Mouse (Mus musculus): Measurements from ENCODE around the gene Tspan17. TPM values are rescaled to one million over a fixed set of nuclear protein-coding genes. Genes with fewer than 3 reads are reported as not detected.
"Not testable (repeated sequence)": the region's sequence is repeated elsewhere in the genome, so short reads cannot be mapped to it uniquely, and the experiment has no call there.

Tspan17 gene
- polyA plus RNA-seq, 1 experiment from 2014 or later: 137 TPM

DNA sequence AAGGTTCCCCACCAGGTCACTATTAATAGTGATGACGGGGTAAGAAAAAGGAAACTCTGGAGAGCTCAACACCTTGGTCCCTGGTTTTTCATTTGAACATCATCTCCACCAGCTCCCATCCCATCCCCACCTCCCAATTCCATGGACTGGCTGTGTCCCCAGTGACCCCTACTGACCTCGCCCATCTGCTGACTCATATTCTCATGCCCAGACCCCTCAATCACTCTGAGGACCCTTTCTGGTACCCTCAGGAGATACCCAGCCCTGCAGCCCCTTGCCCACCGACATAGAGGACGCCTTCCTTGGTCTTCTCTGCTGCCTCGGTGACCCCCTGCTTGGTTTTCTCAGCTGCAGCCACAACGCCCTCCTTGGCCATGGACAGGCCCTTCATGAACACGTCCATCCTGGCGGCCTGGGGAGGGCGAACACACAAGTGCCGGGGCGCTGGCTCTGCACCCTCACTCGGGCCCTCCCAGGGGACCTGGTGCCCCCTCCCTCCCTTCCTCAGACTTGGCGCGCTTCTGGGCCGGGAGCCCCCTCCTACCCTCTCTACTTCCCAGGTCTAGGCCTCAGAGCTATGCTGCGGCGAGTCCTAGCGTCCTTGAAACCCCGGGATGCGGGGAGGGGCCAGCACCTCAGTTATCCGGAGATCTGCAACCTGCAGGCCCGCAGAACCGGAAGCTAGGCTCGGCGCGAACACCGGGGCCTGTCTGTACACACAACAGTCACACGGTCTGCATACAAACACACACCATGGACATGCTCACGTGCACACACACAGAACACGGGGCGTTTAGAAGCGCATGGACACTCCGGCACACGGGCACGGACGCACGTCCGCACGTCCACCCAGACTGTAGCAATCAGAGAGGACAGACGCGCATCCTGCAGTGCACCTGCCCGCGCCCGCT is 23.6 kb upstream of the Tspan17 start:
- Histone ChIP-seq H3K4me2 (peak overlapping the region; percentile 69), H3K27me3 (replicated peaks) (peaks cover 54% of the 10 kb centered on the region), H3K9me3 (replicated peaks) (no peaks in the 10 kb centered on the region), H3K9ac (replicated peaks) (peak overlapping the region; percentile 73), H3K36me3 (no peaks in the 10 kb centered on the region; the same call in 1 of the 2 replicates), H3K27ac (replicated peaks) (peak overlapping the region; percentile 79), H3K4me1 (peaks cover 28% of the 10 kb centered on the region), H3K4me3 (replicated peaks) (peak overlapping the region; percentile 60)
- peak; percentile 71 for ATAC-seq (ENCODE audit: low FRiP score)
- 7% methylated on average over 44 of the region's 44 CpGs for WGBS

DNA sequence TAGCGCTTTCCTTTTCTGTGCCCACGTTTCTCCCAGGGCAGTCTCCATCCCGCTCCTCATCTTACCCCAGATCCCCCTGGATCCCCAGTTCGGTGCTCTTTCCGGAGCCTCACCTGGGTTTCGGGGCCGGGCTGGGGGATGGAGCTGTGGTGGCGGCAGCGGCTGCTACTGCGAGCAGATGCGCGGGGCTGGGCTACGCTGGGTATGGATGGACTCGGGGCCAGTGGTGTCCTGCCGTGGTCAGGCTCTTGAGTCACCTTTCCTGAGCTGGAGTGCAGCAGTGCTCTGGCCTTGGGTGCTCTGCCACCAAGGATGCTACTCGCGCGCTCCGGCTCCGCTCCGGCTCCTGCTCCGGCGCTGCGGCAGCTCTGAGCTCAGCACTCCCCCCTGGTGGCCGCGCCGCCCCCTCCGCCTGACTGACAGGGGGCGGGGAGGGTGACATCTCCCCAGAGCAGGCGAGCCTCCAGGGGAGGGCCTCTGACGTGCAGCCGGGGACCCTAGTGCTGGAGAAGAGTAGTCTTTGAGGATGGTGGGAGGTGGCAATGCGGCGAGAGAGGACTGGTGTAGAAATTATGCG is 22.9 kb upstream of the Tspan17 start, which contains the start of gene Sncb:
Sncb (minus strand) TSS at position 404 of the 577 bp plus-strand sequence.
- Histone ChIP-seq H3K4me2 (peak within 1 kb of the TSS; percentile 69), H3K36me3 (no peaks in the 10 kb centered on the region; the same call in 1 of the 2 replicates), H3K9ac (replicated peaks) (peak within 1 kb of the TSS; percentile 73), H3K4me3 (replicated peaks) (peak within 1 kb of the TSS; percentile 60), H3K27ac (replicated peaks) (peak within 1 kb of the TSS; percentile 79), H3K9me3 (replicated peaks) (no peaks in the 10 kb centered on the region), H3K4me1 (peaks cover 28% of the 10 kb centered on the region), H3K27me3 (replicated peaks) (peaks cover 47% of the 10 kb centered on the region)
- peak; percentile 86 for ATAC-seq (ENCODE audit: low FRiP score)
- WGBS: under 1% methylated on average over 35 of the region's 35 CpGs

DNA sequence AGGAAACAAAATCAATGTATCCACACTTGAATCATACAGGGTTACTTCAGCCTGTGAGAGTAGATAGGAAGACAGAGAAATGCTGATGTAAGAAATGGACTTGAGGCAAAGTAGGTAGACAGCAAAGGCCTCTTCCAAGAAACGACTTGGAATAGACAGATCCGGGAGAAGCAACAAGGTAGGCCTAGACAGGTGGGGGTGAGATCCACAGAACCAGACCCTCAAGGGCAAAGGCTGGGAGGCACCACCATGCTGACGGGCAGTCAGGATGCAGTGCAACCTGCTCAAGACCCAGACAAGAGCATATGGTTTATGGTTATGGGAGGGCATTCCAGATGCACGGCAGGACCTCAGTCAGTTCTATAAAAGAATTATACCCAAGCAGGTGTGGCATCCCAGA is 22.2 kb upstream of the Tspan17 start:
- no peaks in the 10 kb centered on the region; the same call in 1 of the 2 replicates for H3K36me3 ChIP-seq
- H3K9ac ChIP-seq (replicated peaks): no peak overlapping the region; the same call in 1 of the 2 replicates
- peaks cover 28% of the 10 kb centered on the region for H3K4me1 ChIP-seq
- peaks cover 47% of the 10 kb centered on the region for H3K27me3 ChIP-seq (replicated peaks)
- H3K9me3 ChIP-seq (replicated peaks): no peaks in the 10 kb centered on the region
- peak overlapping the region; percentile 60; the same call in 1 of the 2 replicates for H3K4me3 ChIP-seq (replicated peaks)
- peak overlapping the region; percentile 69 for H3K4me2 ChIP-seq
- H3K27ac ChIP-seq (replicated peaks): peak overlapping the region; percentile 79; the same call in 1 of the 2 replicates
- ATAC-seq (ENCODE audit: low FRiP score): no peak; the same call in 1 of the 2 replicates
- 62% methylated on average over 4 of the region's 4 CpGs for WGBS

DNA sequence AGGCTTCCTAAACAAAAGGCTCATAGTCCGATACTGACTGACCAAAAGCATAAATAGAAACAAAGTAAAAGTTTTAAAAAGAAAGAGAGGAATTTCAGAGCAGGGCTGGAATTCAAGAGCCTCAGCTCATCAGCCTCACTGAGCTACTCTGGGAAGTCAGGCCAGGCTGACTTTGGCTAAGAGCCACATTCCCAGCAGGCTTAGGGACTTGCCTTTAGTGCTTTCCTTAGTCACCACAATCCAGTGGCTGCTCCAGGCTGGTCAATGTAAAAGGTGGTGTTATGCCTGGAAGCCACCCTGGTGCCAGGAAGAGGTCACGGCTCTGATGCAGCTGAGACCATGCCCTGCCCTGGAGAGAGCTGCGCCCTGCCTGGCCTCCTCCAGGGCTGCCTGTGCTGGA is 8.6 kb upstream of the Tspan17 start:
- ATAC-seq (ENCODE audit: low FRiP score): no peak
- peaks cover 6% of the 10 kb centered on the region; the same call in 1 of the 2 replicates for H3K4me1 ChIP-seq
- no peak overlapping the region for H3K4me2 ChIP-seq
- H3K36me3 ChIP-seq: no peaks in the 10 kb centered on the region
- H3K27me3 ChIP-seq (replicated peaks): no peaks in the 10 kb centered on the region
- H3K27ac ChIP-seq (replicated peaks): no peak overlapping the region; the same call in 1 of the 2 replicates
- H3K4me3 ChIP-seq (replicated peaks): no peak overlapping the region
- WGBS: 79% methylated on average over 3 of the region's 3 CpGs
- H3K9ac ChIP-seq (replicated peaks): no peak overlapping the region
- H3K9me3 ChIP-seq (replicated peaks): no peaks in the 10 kb centered on the region

DNA sequence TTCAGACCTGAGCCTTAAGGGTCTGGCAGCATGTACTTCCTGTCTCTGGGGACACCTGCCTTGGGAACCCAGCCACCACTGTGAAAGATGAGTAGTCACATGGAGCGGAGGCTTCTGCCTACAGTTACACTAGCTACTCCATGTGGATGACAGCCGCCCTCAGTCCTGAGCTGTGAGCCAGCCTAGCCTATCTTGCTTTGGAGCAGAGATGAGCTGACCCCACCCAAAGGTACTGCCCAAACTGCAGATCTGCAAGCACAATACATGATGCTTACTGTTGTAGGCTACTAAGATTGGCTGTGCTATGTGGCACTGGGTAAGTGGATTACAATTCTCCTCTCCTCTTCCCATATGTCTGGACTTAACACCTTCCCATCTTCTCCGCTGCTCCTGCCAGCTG is 8.1 kb upstream of the Tspan17 start:
- Histone ChIP-seq H3K27ac (replicated peaks) (no peak overlapping the region; the same call in 1 of the 2 replicates), H3K27me3 (replicated peaks) (no peaks in the 10 kb centered on the region), H3K36me3 (no peaks in the 10 kb centered on the region), H3K4me1 (peaks cover 6% of the 10 kb centered on the region; the same call in 1 of the 2 replicates), H3K9ac (replicated peaks) (no peak overlapping the region), H3K4me2 (no peak overlapping the region), H3K9me3 (replicated peaks) (no peaks in the 10 kb centered on the region), H3K4me3 (replicated peaks) (no peak overlapping the region)
- WGBS: 77% methylated on average over 3 of the region's 3 CpGs
- ATAC-seq (ENCODE audit: low FRiP score): no peak

DNA sequence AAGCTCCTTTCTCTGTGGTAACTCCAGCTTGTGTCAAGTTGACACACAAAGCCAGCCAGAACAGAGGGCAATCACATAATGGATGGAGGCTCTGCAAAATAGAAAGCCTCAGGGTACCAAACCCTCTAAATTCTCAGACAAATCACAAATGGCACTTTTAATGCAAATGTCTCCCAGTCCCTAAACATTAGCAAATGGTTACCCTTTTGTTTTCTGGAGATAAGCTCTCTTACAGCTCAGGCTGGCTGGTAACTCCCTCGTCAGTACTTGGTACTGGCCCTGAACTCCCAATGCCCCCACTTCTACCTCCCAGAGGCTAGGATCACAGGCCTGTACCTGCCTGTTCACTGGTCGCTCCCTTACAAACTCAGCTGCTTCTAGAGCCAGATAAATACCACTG is 5.9 kb upstream of the Tspan17 start:
- ATAC-seq (ENCODE audit: low FRiP score): no peak
- Histone ChIP-seq H3K4me3 (replicated peaks) (no peak overlapping the region), H3K4me1 (peaks cover 6% of the 10 kb centered on the region; the same call in 1 of the 2 replicates), H3K36me3 (no peaks in the 10 kb centered on the region), H3K9me3 (replicated peaks) (no peaks in the 10 kb centered on the region), H3K4me2 (no peak overlapping the region), H3K9ac (replicated peaks) (no peak overlapping the region), H3K27ac (replicated peaks) (no peak overlapping the region), H3K27me3 (replicated peaks) (no peaks in the 10 kb centered on the region)
- WGBS: 41% methylated on average over 2 of the region's 2 CpGs

DNA sequence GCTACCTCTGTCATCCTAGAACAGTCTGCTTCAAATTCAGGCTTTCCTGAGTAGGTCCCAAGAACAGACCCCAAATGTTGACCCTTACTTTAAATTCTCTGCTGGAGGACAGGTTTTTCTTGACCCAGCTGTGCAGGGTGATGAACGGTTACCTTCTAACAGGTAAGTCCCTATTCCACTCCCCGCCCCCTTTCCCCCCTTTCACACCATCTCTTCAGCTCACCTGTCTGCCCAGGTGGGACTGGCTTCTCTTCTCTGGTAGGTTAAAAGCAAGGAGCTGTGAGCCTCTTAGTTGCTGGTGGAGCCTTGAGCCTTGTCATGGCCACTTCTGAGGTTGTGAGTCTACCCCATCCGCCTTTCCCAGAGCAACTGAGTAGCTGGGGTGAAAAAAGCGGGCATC is 5.5 kb upstream of the Tspan17 start, which contains the start of gene Eif4e1b:
Eif4e1b (plus strand) TSS at position 301 of the 400 bp plus-strand sequence.
- Histone ChIP-seq H3K4me3 (replicated peaks) (no peak within 1 kb of the TSS), H3K9me3 (replicated peaks) (no peaks in the 10 kb centered on the region), H3K36me3 (no peaks in the 10 kb centered on the region), H3K4me2 (no peak within 1 kb of the TSS), H3K27ac (replicated peaks) (no peak within 1 kb of the TSS), H3K27me3 (replicated peaks) (no peaks in the 10 kb centered on the region), H3K9ac (replicated peaks) (no peak within 1 kb of the TSS), H3K4me1 (peaks cover 6% of the 10 kb centered on the region; the same call in 1 of the 2 replicates)
- WGBS: 90% methylated on average over 4 of the region's 4 CpGs
- no peak for ATAC-seq (ENCODE audit: low FRiP score)

DNA sequence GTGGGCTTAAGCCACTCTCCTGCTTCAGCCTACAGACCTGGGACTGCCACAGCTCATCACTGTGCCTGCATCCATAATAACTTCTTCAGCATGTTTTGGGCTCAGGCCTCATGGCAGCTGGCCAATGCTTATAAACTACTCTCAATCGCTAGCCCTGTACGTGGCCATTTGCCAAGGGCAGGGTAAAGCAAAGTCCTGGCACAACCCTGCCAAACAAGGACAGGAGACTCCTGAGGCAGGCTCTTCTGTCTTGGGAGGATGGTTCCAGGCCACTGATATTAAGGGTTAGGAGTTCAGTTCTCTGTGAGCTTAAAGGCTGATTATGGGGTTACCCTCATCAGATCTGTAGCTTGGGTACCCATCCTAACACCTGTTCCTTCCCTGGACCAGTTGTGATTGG is 1.6 kb upstream of the Tspan17 start:
- Histone ChIP-seq H3K27me3 (replicated peaks) (peaks cover 13% of the 10 kb centered on the region), H3K4me1 (peaks cover 25% of the 10 kb centered on the region)
- WGBS: 50% methylated on average over 2 of the region's 2 CpGs
- H3K27ac ChIP-seq (replicated peaks); H3K4me3 ChIP-seq (replicated peaks); H3K4me2 ChIP-seq; ATAC-seq (ENCODE audit: low FRiP score); H3K9me3 ChIP-seq (replicated peaks); H3K9ac ChIP-seq (replicated peaks); H3K36me3 ChIP-seq: not testable (repeated sequence)

DNA sequence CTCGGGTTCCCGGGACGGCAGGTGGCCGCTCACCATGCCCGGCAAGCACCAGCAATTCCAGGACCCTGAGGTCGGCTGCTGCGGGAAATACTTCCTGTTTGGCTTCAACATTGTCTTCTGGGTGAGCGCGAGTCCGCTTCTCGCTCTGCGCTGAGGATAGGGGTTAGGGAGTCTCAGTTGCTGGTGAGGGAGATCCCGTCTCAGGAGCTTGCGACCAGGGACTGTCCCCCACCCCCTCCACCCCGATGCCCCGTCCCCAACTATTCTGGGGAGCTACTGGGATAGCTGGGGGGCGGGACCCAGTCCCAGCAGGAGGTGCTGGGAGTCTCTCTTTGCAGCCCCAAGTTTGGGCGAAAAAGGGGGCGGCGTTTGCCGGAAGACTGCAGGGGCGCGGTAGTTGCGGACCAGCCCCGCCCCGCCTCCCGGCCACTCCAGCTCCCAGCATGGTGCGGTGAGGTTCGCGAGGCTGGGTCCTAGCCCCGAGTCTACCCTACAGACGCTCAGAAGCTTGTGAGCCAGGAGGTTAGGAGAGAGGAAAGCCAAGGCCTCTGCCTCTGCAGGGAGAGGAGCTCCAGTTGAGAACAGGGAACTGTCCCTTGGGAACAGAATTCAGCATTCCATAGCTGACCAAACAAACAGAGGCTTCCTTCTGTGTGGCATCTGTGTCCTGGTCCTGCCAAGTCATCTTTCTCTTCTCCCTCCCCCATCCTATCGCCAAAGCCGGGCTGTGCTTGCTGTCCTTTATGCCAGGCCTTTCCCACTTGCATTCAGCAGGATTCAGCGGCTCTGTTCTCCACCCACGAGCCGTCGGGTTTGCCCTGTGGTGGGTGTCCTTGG is 602 bp downstream of the Tspan17 start:
- peak; percentile 53 for ATAC-seq (ENCODE audit: low FRiP score)
- Histone ChIP-seq H3K4me2 (peak overlapping the region; percentile 99), H3K4me3 (replicated peaks) (peak overlapping the region; percentile 67), H3K27me3 (replicated peaks) (peaks cover 14% of the 10 kb centered on the region), H3K27ac (replicated peaks) (peak overlapping the region; percentile 66), H3K9ac (replicated peaks) (peak overlapping the region; percentile 66), H3K4me1 (peaks cover 25% of the 10 kb centered on the region), H3K9me3 (replicated peaks) (no peaks in the 10 kb centered on the region), H3K36me3 (no peaks in the 10 kb centered on the region)
- WGBS: 1% methylated on average over 38 of the region's 38 CpGs

DNA sequence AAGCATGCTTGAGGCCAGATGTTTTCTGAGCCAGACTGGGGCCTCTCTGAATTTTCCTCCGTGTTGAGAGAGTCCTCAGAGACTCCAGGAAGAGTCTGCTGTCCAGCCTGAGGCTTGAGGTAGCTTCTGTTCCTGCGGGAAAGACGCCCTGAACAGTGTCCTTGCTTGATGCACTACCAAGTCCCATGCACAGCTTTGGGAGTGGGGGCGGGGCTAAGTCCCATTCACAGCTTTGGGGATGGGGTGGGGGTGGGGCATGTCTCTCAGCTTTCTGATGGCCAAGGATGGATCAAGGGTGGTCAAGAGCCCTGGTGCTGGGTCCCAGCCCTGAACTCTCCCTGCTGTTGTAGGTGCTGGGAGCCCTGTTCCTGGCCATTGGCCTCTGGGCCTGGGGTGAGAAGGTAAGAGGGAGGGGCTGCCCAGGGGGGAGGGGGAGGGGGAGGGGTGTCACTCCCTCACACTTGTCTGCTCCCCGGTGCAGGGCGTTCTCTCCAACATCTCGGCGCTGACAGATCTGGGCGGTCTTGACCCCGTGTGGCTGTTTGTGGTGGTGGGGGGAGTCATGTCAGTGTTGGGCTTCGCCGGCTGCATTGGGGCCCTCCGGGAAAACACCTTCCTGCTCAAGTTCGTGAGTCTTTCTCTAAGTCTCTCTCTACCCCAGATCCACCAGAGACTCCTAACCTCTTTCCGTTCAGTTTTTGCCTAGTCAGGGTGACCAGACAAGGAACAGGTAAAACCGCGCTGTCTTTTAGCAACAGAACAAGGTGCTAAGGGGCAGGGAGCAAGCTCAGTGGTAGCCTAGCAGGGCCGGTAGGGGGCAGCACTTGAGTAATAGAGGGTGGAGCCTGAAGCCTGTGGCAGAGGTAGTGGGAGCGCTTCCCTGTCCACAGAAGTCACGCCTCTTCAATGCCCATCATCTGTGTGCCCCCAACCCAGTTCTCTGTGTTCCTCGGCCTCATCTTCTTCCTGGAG is 3.4 kb downstream of the Tspan17 start:
- Histone ChIP-seq H3K27me3 (replicated peaks) (peaks cover 14% of the 10 kb centered on the region), H3K4me3 (replicated peaks) (no peak overlapping the region), H3K36me3 (no peaks in the 10 kb centered on the region), H3K9ac (replicated peaks) (no peak overlapping the region), H3K27ac (replicated peaks) (no peak overlapping the region), H3K4me2 (no peak overlapping the region), H3K4me1 (peaks cover 25% of the 10 kb centered on the region), H3K9me3 (replicated peaks) (no peaks in the 10 kb centered on the region)
- ATAC-seq (ENCODE audit: low FRiP score): no peak
- 21% methylated on average over 21 of the region's 21 CpGs for WGBS

All from neural tube, embryonic 15.5 days (tissue).